7 mouse cellular contexts compared by ENCODE assay signal in the genomic region with DNA sequence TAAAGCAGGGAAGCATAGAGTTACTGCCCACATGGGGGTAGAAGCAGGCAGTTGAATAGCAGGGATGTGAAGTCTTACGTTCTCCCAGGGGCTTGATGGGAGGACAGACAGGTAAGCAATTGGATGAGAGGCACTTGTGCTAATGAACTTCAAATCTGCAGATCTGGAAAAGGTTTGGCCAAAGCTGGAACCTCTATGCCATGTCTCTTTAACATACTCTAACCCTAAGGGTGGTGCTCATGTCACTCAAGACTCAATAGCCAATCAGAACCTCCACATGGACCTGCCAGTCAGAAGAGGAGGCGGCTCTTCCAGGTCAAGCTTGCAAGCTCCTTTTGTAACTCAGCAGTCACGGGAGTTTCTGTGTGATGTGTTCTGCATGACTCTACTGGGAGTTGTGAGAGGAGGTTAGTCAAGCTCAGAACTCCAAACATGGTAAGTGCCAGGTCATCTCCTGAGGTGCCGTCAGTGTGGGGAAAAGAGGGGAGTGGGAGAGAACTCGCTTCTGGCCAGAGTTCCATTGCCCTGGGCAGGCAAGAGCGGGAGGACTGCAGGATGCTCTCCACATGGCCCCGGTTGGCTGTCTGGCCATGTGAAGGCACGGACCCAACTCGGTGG. TPM values are rescaled to one million over a fixed set of nuclear protein-coding genes. Genes with fewer than 3 reads are reported as not detected.
DNase-seq lines count a peak whose midpoint lies in the region; ATAC-seq lines count a peak whose summit lies in the region.
"Not testable (repeated sequence)": the region's sequence is repeated elsewhere in the genome, so short reads cannot be mapped to it uniquely, and the experiment has no call there.

Gene Gm14322 (plus strand): TSS at position 348 of the 618 bp plus-strand sequence.

- H3K4me3 ChIP-seq in forebrain, embryonic 11.5 days (ENCODE audit: low read depth, low read length), result peak within 1 kb of the TSS; percentile 22
- peak within 1 kb of the TSS; percentile 35 for H3K4me3 ChIP-seq in heart, embryonic 11.5 days (ENCODE audit: low read depth, low read length)

- not testable (repeated sequence) for H3K9me3 ChIP-seq in forebrain, embryonic 11.5 days (ENCODE audit: control insufficient read depth, low read length); heart, embryonic 11.5 days (replicated peaks; ENCODE audit: control insufficient read depth, low read length)

- H3K4me1 ChIP-seq in forebrain, embryonic 11.5 days (replicated peaks; ENCODE audit: control insufficient read depth, insufficient read depth, low read length); heart, embryonic 11.5 days (ENCODE audit: control insufficient read depth, insufficient read depth, low read length): not testable (repeated sequence)

- not testable (repeated sequence) for H3K9ac ChIP-seq in forebrain, embryonic 11.5 days (ENCODE audit: low read length); heart, embryonic 11.5 days (ENCODE audit: low read depth, low read length)

- DNase-seq in brain, adult 2 months (ENCODE audit: low read depth, low spot score), result peak; percentile 73
- DNase-seq in forebrain, embryonic 11.5 days (ENCODE audit: low spot score), result peak; percentile 31
- peak; percentile 59 to 63 for DNase-seq in kidney, adult 8-10 months
- peak; percentile 63 to 68 for DNase-seq in left cerebral cortex, postnatal 14 days (ENCODE audit: low spot score in 2 of 2)
- DNase-seq in lung, postnatal 4 days, result peak; percentile 25 to 47
- DNase-seq in right cerebral cortex, postnatal 10 days (ENCODE audit: low spot score in 2 of 2), result peak; percentile 51 to 67

- not testable (repeated sequence) for H3K4me2 ChIP-seq in forebrain, embryonic 11.5 days (ENCODE audit: low read depth, low read length, severe bottlenecking)
- H3K4me2 ChIP-seq in heart, embryonic 11.5 days, result peak within 1 kb of the TSS; percentile 35

- 32% methylated on average over 9 of the region's 9 CpGs for WGBS in forebrain, embryonic 11.5 days
- WGBS in heart, embryonic 11.5 days (ENCODE audit: insufficient replicate concordance), result 17% methylated on average over 9 of the region's 9 CpGs

- not testable (repeated sequence) for ATAC-seq in forebrain, embryonic 11.5 days (replicated peaks; ENCODE audit: low FRiP score); heart, embryonic 11.5 days (replicated peaks; ENCODE audit: insufficient number of reproducible peaks, low FRiP score, low TSS enrichment)

- H3K27ac ChIP-seq in forebrain, embryonic 11.5 days (ENCODE audit: low read depth, low read length); heart, embryonic 11.5 days (ENCODE audit: low read depth, low read length): not testable (repeated sequence)

- not testable (repeated sequence) for H3K36me3 ChIP-seq in forebrain, embryonic 11.5 days (ENCODE audit: control insufficient read depth, insufficient read depth, low read length); heart, embryonic 11.5 days (ENCODE audit: control insufficient read depth, insufficient read depth, low read length)

- intact Hi-C loops in left cerebral cortex, postnatal 14 days (cut with DNase I), result not testable (repeated sequence)

- not testable (repeated sequence) for H3K27me3 ChIP-seq in forebrain, embryonic 11.5 days (ENCODE audit: control insufficient read depth, insufficient read depth, low read length); heart, embryonic 11.5 days (ENCODE audit: control insufficient read depth, insufficient read depth, low read length)

RNA-seq across cellular contexts. Expression of gene Gm14322, which starts in this region (rescaled TPM):
- polyA plus RNA-seq in forebrain, embryonic 11.5 days (2014; fragmentation: Nextera tagmentation; extraction: Ambion mirVana), result 10.6 and 14.2 TPM in 2 replicates
- polyA plus RNA-seq in heart, embryonic 11.5 days (2014; fragmentation: Nextera tagmentation; extraction: Ambion mirVana), result 6.2 and 8.1 TPM in 2 replicates
- 10 to 100 TPM; 23.9 to 25.4 TPM for total RNA-seq in left cerebral cortex, postnatal 14 days (2021)
